Mouse (Mus musculus) neural tube, embryonic 12.5 days (tissue): ENCODE data around the gene Prss3. TPM values are rescaled to one million over a fixed set of nuclear protein-coding genes. Genes with fewer than 3 reads are reported as not detected.
"Not testable (repeated sequence)": the region's sequence is repeated elsewhere in the genome, so short reads cannot be mapped to it uniquely, and the experiment has no call there.

Source experiments
- ATAC-seq: fragments of 200-750 bp; cut with Nextera tagmentation; 2 replicates; pipeline ENCODE4 v1.8.0; 2017; ENCODE audit warnings: low read depth, mild to moderate bottlenecking, moderate TSS enrichment, moderate library complexity; ENCODE audit not compliant: low FRiP score
- H3K27ac ChIP-seq: fragments of 300-500 bp; sonication (generic); 2 replicates; pipeline ENCODE4 v1.5.1; 2016
- H3K27me3 ChIP-seq: fragments of 300-500 bp; sonication (generic); replicated peaks from 2 replicates; pipeline ENCODE4 v1.6.1; 2016; ENCODE audit warnings: mild to moderate bottlenecking
- H3K36me3 ChIP-seq: fragments of 300-500 bp; sonication (generic); 2 replicates; pipeline ENCODE4 v1.6.1; 2016; ENCODE audit warnings: mild to moderate bottlenecking
- H3K4me1 ChIP-seq: fragments of 300-500 bp; sonication (generic); 2 replicates; pipeline ENCODE4 v1.6.1; 2016
- H3K4me2 ChIP-seq: fragments of 300-500 bp; sonication (generic); replicated peaks from 2 replicates; pipeline ENCODE4 v1.6.1; 2016; ENCODE audit warnings: mild to moderate bottlenecking
- H3K4me3 ChIP-seq: fragments of 300-500 bp; sonication (generic); 2 replicates; pipeline ENCODE4 v1.5.1; 2016
- H3K9ac ChIP-seq: fragments of 300-500 bp; sonication (generic); 2 replicates; pipeline ENCODE4 v1.6.1; 2016; ENCODE audit warnings: mild to moderate bottlenecking
- H3K9me3 ChIP-seq: fragments of 300-500 bp; sonication (generic); 2 replicates; pipeline ENCODE4 v1.6.1; 2016; ENCODE audit warnings: mild to moderate bottlenecking
- WGBS: fragments of 180-500 bp; shearing (Covaris S2); methylation state at CpG from one replicate; pipeline ENCODE4 v1.1.7; 2016; 5-methylcytosine and 5-hydroxymethylcytosine counted together
- polyA plus RNA-seq: library from polyadenylated mRNA; unstranded; fragments of >200 nt; fragmentation: Nextera tagmentation; extraction: Ambion mirVana; gene quantifications from 2 replicates; pipeline ENCODE4 v1.2.1, GENCODE M21; 2016

The Prss3 gene
- polyA plus RNA-seq = not detected in 2 replicates

- ATAC-seq, H3K9ac ChIP-seq, H3K27me3 ChIP-seq, H3K4me2 ChIP-seq, H3K27ac ChIP-seq, H3K4me3 ChIP-seq, H3K36me3 ChIP-seq, H3K4me1 ChIP-seq, H3K9me3 ChIP-seq: not testable (repeated sequence)
Measured at GRCm38 (mm10) chr6:41377578-41377977, at the start of gene Prss3. TSS of gene Prss3 (minus strand) at chr6:41377678.

- H3K9ac ChIP-seq, H3K36me3 ChIP-seq, H3K4me2 ChIP-seq, H3K9me3 ChIP-seq, H3K27me3 ChIP-seq, H3K4me3 ChIP-seq, H3K27ac ChIP-seq, H3K4me1 ChIP-seq, ATAC-seq: not testable (repeated sequence)
Measured at GRCm38 (mm10) chr6:41392056-41392455, 14.6 kb upstream of the Prss3 start, which contains the start of gene Gm5771. TSS of gene Gm5771 (plus strand) at chr6:41392356.

DNA sequence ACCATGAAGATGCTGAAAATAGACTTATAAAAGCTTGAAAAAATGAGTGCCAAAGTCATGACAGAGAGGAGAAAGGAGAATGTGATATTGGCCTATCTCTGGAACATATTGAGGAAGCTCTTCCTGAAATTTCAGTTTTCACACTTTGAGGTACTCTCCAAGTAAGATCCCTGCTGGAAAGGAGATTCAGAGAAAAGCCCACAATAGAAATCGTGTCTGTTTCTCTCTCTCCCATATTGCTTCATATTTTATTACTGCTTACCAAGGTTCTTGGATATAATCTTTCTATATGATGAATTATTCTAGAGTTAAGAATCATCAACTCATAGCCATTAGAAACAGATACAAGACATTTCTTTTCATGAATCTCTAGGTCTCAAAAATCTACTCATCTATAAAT lies 14.2 kb upstream of the Prss3 start:
- H3K4me2 ChIP-seq, ATAC-seq, H3K36me3 ChIP-seq, H3K27me3 ChIP-seq, H3K4me1 ChIP-seq, H3K9me3 ChIP-seq, H3K4me3 ChIP-seq, H3K9ac ChIP-seq, H3K27ac ChIP-seq: not testable (repeated sequence)
- WGBS = 68% methylated on average over 1 of the region's 1 CpGs

- H3K9ac ChIP-seq = no peak overlapping the region
- H3K4me3 ChIP-seq = no peak overlapping the region
- no peak overlapping the region for H3K27ac ChIP-seq
- WGBS = 87% methylated on average over 2 of the region's 2 CpGs
- no peak for ATAC-seq
- H3K27me3 ChIP-seq = no peaks in the 10 kb centered on the region
- no peaks in the 10 kb centered on the region for H3K36me3 ChIP-seq
- H3K4me2 ChIP-seq = no peak overlapping the region
- no peaks in the 10 kb centered on the region for H3K9me3 ChIP-seq
- H3K4me1 ChIP-seq = no peaks in the 10 kb centered on the region
Measured at GRCm38 (mm10) chr6:41386781-41387180, 9.3 kb upstream of the Prss3 start.

DNA sequence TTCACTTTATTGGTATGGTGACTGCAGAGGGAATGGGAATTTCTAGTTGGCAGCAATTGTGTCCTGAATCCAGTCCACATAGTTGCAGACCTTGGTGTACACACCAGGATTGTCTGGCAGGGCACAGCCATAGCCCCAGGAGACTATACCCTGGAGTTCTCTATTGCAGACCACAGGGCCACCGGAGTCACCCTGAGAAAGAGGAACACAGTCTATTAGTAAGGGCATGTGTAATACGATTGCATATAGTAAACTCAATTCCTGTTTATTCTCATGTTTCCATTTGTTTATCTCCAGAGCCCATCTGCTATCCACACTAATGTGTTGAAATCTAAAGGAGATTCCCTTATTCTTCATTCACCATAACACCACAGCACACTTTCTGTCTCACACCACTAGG lies 3.7 kb downstream of the Prss3 start:
- not testable (repeated sequence) for ATAC-seq, H3K4me3 ChIP-seq, H3K36me3 ChIP-seq, H3K4me1 ChIP-seq, H3K4me2 ChIP-seq, H3K9ac ChIP-seq, H3K9me3 ChIP-seq, H3K27ac ChIP-seq, H3K27me3 ChIP-seq
- WGBS = 100% methylated on average over 1 of the region's 2 CpGs

GRCm38 (mm10) chr6:41353932-41354331 lies 23.5 kb downstream of the Prss3 start, which contains the start of gene Try10:
TSS of gene Try10 (plus strand) at chr6:41354105.
- H3K27ac ChIP-seq = no peak within 1 kb of the TSS
- no peaks in the 10 kb centered on the region for H3K36me3 ChIP-seq
- 81% methylated on average over 2 of the region's 2 CpGs for WGBS
- no peak for ATAC-seq
- no peak within 1 kb of the TSS for H3K9ac ChIP-seq
- H3K4me1 ChIP-seq = no peaks in the 10 kb centered on the region
- no peaks in the 10 kb centered on the region for H3K27me3 ChIP-seq
- no peak within 1 kb of the TSS for H3K4me2 ChIP-seq
- no peaks in the 10 kb centered on the region for H3K9me3 ChIP-seq
- no peak within 1 kb of the TSS for H3K4me3 ChIP-seq

Other genes with a start within 250 kb of the Prss3 start
- not detected in 2 replicates for gene Try4, start 75.4 kb downstream of the Prss3 start, polyA plus RNA-seq
- 0.96 TPM in 1 of 2 replicates, not detected in the other for gene Try5, start 60.8 kb downstream of the Prss3 start, polyA plus RNA-seq
- not detected in 2 replicates for gene Try10, start 23.6 kb downstream of the Prss3 start, polyA plus RNA-seq
- not detected in 2 replicates for gene Gm5771, start 14.7 kb upstream of the Prss3 start, polyA plus RNA-seq
- gene Gm10334, start 68.5 kb upstream of the Prss3 start, polyA plus RNA-seq = not detected in 2 replicates
- gene Prss1, start 81.3 kb upstream of the Prss3 start, polyA plus RNA-seq = not detected in 2 replicates
- not detected in 2 replicates for gene Prss2, start 144.1 kb upstream of the Prss3 start, polyA plus RNA-seq
- gene Ephb6, start 227.8 kb upstream of the Prss3 start, polyA plus RNA-seq = 22.7 and 23.6 TPM in 2 replicates